ENCODE assay signal across 15 mouse cellular contexts in genomic region chr4:124443613-124444108, GRCm38 (mm10).
A peak's percentile ranks its signal among the peaks of the same experiment; 100 is the strongest.
DNase-seq lines count a peak whose midpoint lies in the region; ATAC-seq lines count a peak whose summit lies in the region.
"Had no signal": no experiment of that assay in that cellular context is flagged by ENCODE, and none has a peak within 500 bp of the region (broad histone marks: within the 10 kb centered on the region; RNA-seq: fewer than 3 reads in every experiment).

No protein-coding gene starts in this region.

- no peaks in the 10 kb centered on the region for H3K9me3 ChIP-seq in hindbrain, embryonic 11.5 days (ENCODE audit: control insufficient read depth, low read length)
- H3K9me3 ChIP-seq in midbrain, embryonic 12.5 days: no peaks in the 10 kb centered on the region

- peak; percentile 21 for DNase-seq in left cerebral cortex, postnatal 4 days
- DNase-seq in left cerebral cortex, postnatal 14 days (ENCODE audit: low spot score in 2 of 2): no peak
- peak; percentile 43 for DNase-seq in hindbrain, embryonic 11.5 days (ENCODE audit: low spot score)
- no peak for DNase-seq in lung, postnatal 4 days
- DNase-seq in right cerebral cortex, postnatal 14 days: no peak
- no peak for DNase-seq in adrenal gland, postnatal 25 days
- DNase-seq: cerebellum, postnatal 25 days; heart, postnatal 14 days; kidney, adult 8-10 months; layer of hippocampus, adult 9-11 months; liver had no signal

- no peaks in the 10 kb centered on the region for H3K36me3 ChIP-seq in hindbrain, embryonic 11.5 days (ENCODE audit: control insufficient read depth, insufficient read depth, low read length)
- no peaks in the 10 kb centered on the region for H3K36me3 ChIP-seq in midbrain, embryonic 12.5 days

- ATAC-seq in hindbrain, embryonic 11.5 days (ENCODE audit: low FRiP score): peak; percentile 70
- peak; percentile 71 for ATAC-seq in midbrain, embryonic 12.5 days (ENCODE audit: low FRiP score, low read depth)
- no peak for ATAC-seq in erythroid progenitor cell, adult 5-6 weeks (replicated peaks; ENCODE audit: low FRiP score, poor library complexity, severe bottlenecking)
- ATAC-seq: activated CD4-positive, CD25-positive, alpha-beta regulatory T cell, adult 4 months; lung, postnatal 0 days had no signal

- H3K4me3 ChIP-seq in hindbrain, embryonic 11.5 days (ENCODE audit: low read depth, low read length): no peak overlapping the region
- H3K4me3 ChIP-seq in midbrain, embryonic 12.5 days: no peak overlapping the region

- peaks cover 9% of the 10 kb centered on the region; the same call in 1 of the 2 replicates for H3K4me1 ChIP-seq in hindbrain, embryonic 11.5 days (replicated peaks; ENCODE audit: control insufficient read depth, insufficient read depth, low read length)
- peaks cover 32% of the 10 kb centered on the region for H3K4me1 ChIP-seq in midbrain, embryonic 12.5 days

- peaks cover 17% of the 10 kb centered on the region for H3K27me3 ChIP-seq in hindbrain, embryonic 11.5 days (ENCODE audit: control insufficient read depth, insufficient read depth, low read length)
- peaks cover 65% of the 10 kb centered on the region for H3K27me3 ChIP-seq in midbrain, embryonic 12.5 days

- H3K4me2 ChIP-seq in hindbrain, embryonic 11.5 days (replicated peaks; ENCODE audit: low read depth, low read length): 0 out of 2 replicates have a peak overlapping the region, but pooled peaks have one; percentile 11
- peak overlapping the region; percentile 35 for H3K4me2 ChIP-seq in midbrain, embryonic 12.5 days (replicated peaks)

- 0 out of 2 replicates have a peak overlapping the region, but pooled peaks have one; percentile 28 for H3K9ac ChIP-seq in hindbrain, embryonic 11.5 days (ENCODE audit: low read depth, low read length)
- H3K9ac ChIP-seq in midbrain, embryonic 12.5 days (replicated peaks): no peak overlapping the region; the same call in 1 of the 2 replicates

- WGBS in hindbrain, embryonic 11.5 days: 0% methylated on average over 3 of the region's 10 CpGs
- WGBS in midbrain, embryonic 12.5 days: 0% methylated on average over 7 of the region's 10 CpGs

- H3K27ac ChIP-seq in hindbrain, embryonic 11.5 days (ENCODE audit: low read depth, low read length): 0 out of 2 replicates have a peak overlapping the region, but pooled peaks have one; percentile 27
- H3K27ac ChIP-seq in midbrain, embryonic 12.5 days (replicated peaks): peak overlapping the region; percentile 74

- intact Hi-C loops in left cerebral cortex, postnatal 4 days (cut with DNase I): no loop called here
- intact Hi-C loops in left cerebral cortex, postnatal 14 days (cut with DNase I): no loop called here

Comparison
In these comparisons a context has a peak if more than half of its experiments do, and no peak if none do; other contexts are left out.
1. DNase-seq: peak in left cerebral cortex, postnatal 4 days (single experiment) and hindbrain, embryonic 11.5 days (single experiment); none in left cerebral cortex, postnatal 14 days (0 of 2), lung, postnatal 4 days (0 of 2), right cerebral cortex, postnatal 14 days (single experiment) and adrenal gland, postnatal 25 days (single experiment).